Mouse (Mus musculus) testis, adult 2 months (tissue): Measurements from ENCODE around the gene Gltpd2. TPM values are rescaled to one million over a fixed set of nuclear protein-coding genes. Genes with fewer than 3 reads are reported as not detected.
A peak's percentile ranks its signal among the peaks of the same experiment; 100 is the strongest.

Experiments used
- H3K27ac ChIP-seq: fragments of 200-500 bp; 2 replicates; pipeline ENCODE4 v1.5.1; 2012; ENCODE audit warnings: low read depth, low read length; ENCODE audit not compliant: control insufficient read depth, insufficient read depth
- H3K27me3 ChIP-seq: fragments of 200-500 bp; 2 replicates; pipeline ENCODE4 v1.6.1; 2012; ENCODE audit warnings: mild to moderate bottlenecking, low read length, moderate library complexity; ENCODE audit not compliant: control insufficient read depth, insufficient read depth
- H3K36me3 ChIP-seq: fragments of 200-500 bp; 2 replicates; pipeline ENCODE4 v1.6.1; 2012; ENCODE audit warnings: mild to moderate bottlenecking, low read length; ENCODE audit not compliant: control insufficient read depth, insufficient read depth
- H3K4me1 ChIP-seq: fragments of 200-500 bp; 2 replicates; pipeline ENCODE4 v1.6.1; 2012; ENCODE audit warnings: low read length; ENCODE audit not compliant: control insufficient read depth, insufficient read depth
- H3K4me3 ChIP-seq: fragments of 200-500 bp; 2 replicates; pipeline ENCODE4 v1.5.1; 2012; ENCODE audit warnings: low read depth, mild to moderate bottlenecking, low read length, moderate library complexity, mixed read lengths; ENCODE audit not compliant: control insufficient read depth
- CTCF ChIP-seq: fragments of 200-500 bp; IDR thresholded peaks from 2 replicates; pipeline ENCODE4 v1.5.1; 2012; ENCODE audit warnings: low read depth, mild to moderate bottlenecking, inconsistent platforms, low read length, moderate library complexity; ENCODE audit not compliant: control insufficient read depth, insufficient read depth, insufficient replicate concordance
- POLR2A ChIP-seq: fragments of 200-500 bp; IDR thresholded peaks from 2 replicates; pipeline ENCODE4 v1.6.1; 2012; ENCODE audit warnings: low read depth, mild to moderate bottlenecking, inconsistent platforms, low read length, moderate library complexity; ENCODE audit not compliant: control insufficient read depth
- polyA plus RNA-seq: library from polyadenylated mRNA; depleted of rRNA; stranded (reverse); fragments of >200 nt; gene quantifications from 2 replicates; pipeline ENCODE4 v1.2.3, GENCODE M21; 2012

Gltpd2 gene
- polyA plus RNA-seq, 1 experiment = not detected

DNA sequence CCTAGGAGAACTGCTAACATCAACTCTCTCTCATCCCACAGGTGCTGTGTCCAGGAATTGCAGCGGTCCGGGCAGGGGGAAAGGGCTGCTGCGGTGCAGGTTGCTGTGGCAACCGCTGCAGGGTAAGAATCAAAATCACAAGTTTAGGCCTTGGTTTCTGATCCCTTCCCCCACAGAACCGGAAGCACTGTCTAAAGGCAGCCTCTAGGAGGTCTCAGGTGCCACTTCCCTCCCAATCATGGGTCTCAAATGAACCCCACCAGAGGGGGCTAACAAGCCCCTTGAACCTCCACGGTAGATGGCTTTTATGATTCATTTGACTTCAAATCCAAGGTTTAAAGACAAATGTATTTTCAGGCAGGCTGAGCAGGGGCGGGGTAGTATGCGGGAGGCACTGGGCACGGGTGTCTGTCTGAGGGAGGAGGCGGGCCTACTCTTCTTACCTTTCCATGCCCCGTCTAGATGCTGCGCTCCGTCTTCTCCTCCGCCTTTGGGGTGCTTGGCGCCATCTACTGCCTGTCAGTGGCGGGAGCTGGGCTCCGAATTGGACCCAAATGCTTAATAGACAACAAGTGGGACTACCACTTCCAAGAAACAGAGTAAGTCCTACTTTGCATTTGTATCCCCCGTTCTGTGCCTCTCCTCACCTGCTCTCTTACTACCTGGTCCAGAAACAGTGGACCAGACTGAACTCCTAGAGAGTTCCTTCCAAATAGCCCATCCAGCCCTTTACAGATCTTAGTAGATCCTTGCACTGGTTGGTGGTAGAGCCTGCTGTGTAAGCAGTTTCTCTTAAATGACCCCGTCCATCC, 9.0 kb upstream of the Gltpd2 start:
- H3K36me3 ChIP-seq = no peaks in the 10 kb centered on the region
- TF ChIP-seq POLR2A (no peak), CTCF (peak; percentile 36; the same call in 1 of the 2 replicates)
- peaks cover 8% of the 10 kb centered on the region for H3K4me1 ChIP-seq
- H3K27ac ChIP-seq = no peak overlapping the region
- H3K4me3 ChIP-seq = peak overlapping the region; percentile 24
- no peaks in the 10 kb centered on the region for H3K27me3 ChIP-seq

- Histone ChIP-seq H3K27me3 (no peaks in the 10 kb centered on the region), H3K36me3 (no peaks in the 10 kb centered on the region), H3K4me1 (peaks cover 6% of the 10 kb centered on the region), H3K4me3 (no peak overlapping the region), H3K27ac (no peak overlapping the region)
- TF ChIP-seq POLR2A (no peak), CTCF (no peak)
These were observed 7.8 kb upstream of the Gltpd2 start for GRCm38 (mm10) chr11:70511242-70511641.

- H3K36me3 ChIP-seq = no peaks in the 10 kb centered on the region
- no peak overlapping the region for H3K27ac ChIP-seq
- TF ChIP-seq POLR2A = no peak
- no peak for TF ChIP-seq CTCF
- H3K27me3 ChIP-seq = no peaks in the 10 kb centered on the region
- H3K4me1 ChIP-seq = peaks cover 6% of the 10 kb centered on the region
- H3K4me3 ChIP-seq = no peak overlapping the region
These were observed 7.2 kb upstream of the Gltpd2 start for GRCm38 (mm10) chr11:70511825-70512224.

DNA sequence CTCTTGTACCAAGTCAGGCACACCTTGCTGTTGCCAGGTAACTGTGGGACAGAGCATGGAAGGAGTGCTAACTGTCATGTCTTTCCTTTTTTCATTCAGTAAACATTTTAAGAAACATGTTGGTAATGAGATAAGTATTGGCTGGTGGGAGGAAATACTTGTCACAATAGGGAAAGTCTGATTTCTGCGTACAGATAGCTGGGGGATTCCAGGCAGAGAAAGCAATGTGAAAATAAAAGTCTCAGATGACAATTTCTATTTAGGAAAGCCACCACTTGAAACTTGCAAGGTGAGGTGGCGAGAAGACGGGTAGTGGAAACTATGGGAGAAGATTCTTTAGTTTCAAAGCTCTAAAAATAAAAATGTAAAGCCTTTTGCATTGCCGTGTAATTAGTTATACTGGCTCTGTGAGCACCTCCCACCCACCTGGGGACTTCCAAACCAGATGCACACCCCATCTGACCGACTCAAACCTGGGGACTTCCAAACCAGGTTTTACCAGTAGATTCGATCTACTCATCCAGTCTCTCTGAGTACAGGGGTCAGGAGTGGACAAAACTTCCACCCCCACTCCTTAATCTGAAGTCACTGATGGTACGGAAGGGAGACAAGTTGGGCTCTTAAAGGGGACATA, 6.2 kb upstream of the Gltpd2 start:
- Histone ChIP-seq H3K36me3 (no peaks in the 10 kb centered on the region), H3K4me3 (no peak overlapping the region), H3K27me3 (no peaks in the 10 kb centered on the region), H3K4me1 (peaks cover 6% of the 10 kb centered on the region), H3K27ac (no peak overlapping the region)
- TF ChIP-seq POLR2A (no peak), CTCF (no peak)

- Histone ChIP-seq H3K4me3 (no peak overlapping the region), H3K27me3 (no peaks in the 10 kb centered on the region), H3K4me1 (peaks cover 6% of the 10 kb centered on the region), H3K27ac (no peak overlapping the region), H3K36me3 (no peaks in the 10 kb centered on the region)
- TF ChIP-seq POLR2A = no peak
- no peak for TF ChIP-seq CTCF
These were observed 5.5 kb upstream of the Gltpd2 start for GRCm38 (mm10) chr11:70513520-70513919.

GRCm38 (mm10) chr11:70514288-70514687, 4.7 kb upstream of the Gltpd2 start, which contains the start of gene Vmo1:
TSS of gene Vmo1 (minus strand) at chr11:70514616.
- H3K27ac ChIP-seq = no peak within 1 kb of the TSS
- no peak for TF ChIP-seq POLR2A
- TF ChIP-seq CTCF = no peak
- peaks cover 7% of the 10 kb centered on the region for H3K4me1 ChIP-seq
- H3K36me3 ChIP-seq = no peaks in the 10 kb centered on the region
- no peaks in the 10 kb centered on the region for H3K27me3 ChIP-seq
- no peak within 1 kb of the TSS for H3K4me3 ChIP-seq

DNA sequence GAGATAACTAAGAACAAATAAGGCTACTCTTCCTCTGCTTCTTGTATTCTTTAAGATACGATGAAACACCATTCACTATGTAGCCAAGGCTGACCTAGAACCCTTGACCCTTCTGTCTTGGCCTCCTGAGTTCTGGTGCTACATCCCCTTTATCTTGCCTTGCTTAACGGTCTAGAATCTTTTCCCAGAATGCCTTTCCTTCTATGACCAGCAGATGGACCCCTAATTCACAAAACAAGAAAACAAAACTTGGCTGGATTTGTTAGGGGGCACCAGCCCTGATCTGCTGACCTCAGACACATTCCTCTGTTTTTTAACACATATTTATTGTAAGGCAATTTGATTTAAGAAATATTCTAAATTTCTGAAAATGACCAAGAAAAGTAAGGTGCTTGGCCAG, 2.6 kb upstream of the Gltpd2 start:
- H3K4me3 ChIP-seq = no peak overlapping the region
- H3K27me3 ChIP-seq = no peaks in the 10 kb centered on the region
- TF ChIP-seq POLR2A (no peak), CTCF (no peak)
- no peaks in the 10 kb centered on the region for H3K36me3 ChIP-seq
- peaks cover 8% of the 10 kb centered on the region for H3K4me1 ChIP-seq
- H3K27ac ChIP-seq = no peak overlapping the region
